Mouse (Mus musculus) liver, embryonic 11.5 days (tissue): ENCODE measurements around the gene Tbx6. TPM values are rescaled to one million over a fixed set of nuclear protein-coding genes. Genes with fewer than 3 reads are reported as not detected.

Experiments used
- ATAC-seq: fragments of 200-750 bp; cut with Nextera tagmentation; replicated peaks from 2 replicates; pipeline ENCODE4 v1.8.0; 2017; ENCODE audit warnings: moderate number of reproducible peaks, mild to moderate bottlenecking, moderate TSS enrichment, moderate library complexity; ENCODE audit not compliant: low FRiP score
- DNase-seq: peaks from one replicate; pipeline ENCODE4 v3.0.0-alpha.2; 2017; ENCODE audit warnings: low spot score
- H3K27ac ChIP-seq: fragments of 300-500 bp; sonication (generic); 2 replicates; pipeline ENCODE4 v1.5.1; 2014; ENCODE audit warnings: mild to moderate bottlenecking, low read depth, low read length, control low read depth
- H3K27me3 ChIP-seq: fragments of 300-500 bp; sonication (generic); replicated peaks from 2 replicates; pipeline ENCODE4 v1.6.1; 2014; ENCODE audit warnings: low read length, mixed read lengths; ENCODE audit not compliant: control insufficient read depth, insufficient read depth
- H3K36me3 ChIP-seq: fragments of 300-500 bp; sonication (generic); 2 replicates; pipeline ENCODE4 v1.6.1; 2014; ENCODE audit warnings: mild to moderate bottlenecking, low read length, moderate library complexity, mixed read lengths; ENCODE audit not compliant: control insufficient read depth, insufficient read depth
- H3K4me1 ChIP-seq: fragments of 300-500 bp; sonication (generic); replicated peaks from 2 replicates; pipeline ENCODE4 v1.6.1; 2014; ENCODE audit warnings: low read length, mixed read lengths; ENCODE audit not compliant: control insufficient read depth, insufficient read depth
- H3K4me2 ChIP-seq: fragments of 300-500 bp; sonication (generic); 2 replicates; pipeline ENCODE4 v1.6.1; 2014; ENCODE audit warnings: mild to moderate bottlenecking, control low read depth, moderate library complexity
- H3K4me3 ChIP-seq: fragments of 300-500 bp; sonication (generic); 2 replicates; pipeline ENCODE4 v1.5.1; 2014; ENCODE audit warnings: low read depth, low read length, control low read depth
- H3K9ac ChIP-seq: fragments of 300-500 bp; sonication (generic); 2 replicates; pipeline ENCODE4 v1.6.1; 2014; ENCODE audit warnings: low read depth, low read length, control low read depth
- H3K9me3 ChIP-seq: fragments of 300-500 bp; sonication (generic); 2 replicates; pipeline ENCODE4 v1.6.1; 2016; ENCODE audit warnings: low read length, inconsistent platforms, mixed read lengths; ENCODE audit not compliant: control insufficient read depth
- WGBS: fragments of 180-500 bp; shearing (Covaris S2); extraction: QIAGEN DNeasy Blood & Tissue Kit; methylation state at CpG from one replicate; pipeline ENCODE4 v1.1.7; 2014; 5-methylcytosine and 5-hydroxymethylcytosine counted together
- polyA plus RNA-seq: library from polyadenylated mRNA; unstranded; fragments of >200 nt; fragmentation: Nextera tagmentation; extraction: Ambion mirVana; gene quantifications from 2 replicates; pipeline ENCODE4 v1.2.1, GENCODE M21; 2014

Gene Tbx6
- polyA plus RNA-seq, 1 experiment from 2014 or later = 0.22 TPM

DNA sequence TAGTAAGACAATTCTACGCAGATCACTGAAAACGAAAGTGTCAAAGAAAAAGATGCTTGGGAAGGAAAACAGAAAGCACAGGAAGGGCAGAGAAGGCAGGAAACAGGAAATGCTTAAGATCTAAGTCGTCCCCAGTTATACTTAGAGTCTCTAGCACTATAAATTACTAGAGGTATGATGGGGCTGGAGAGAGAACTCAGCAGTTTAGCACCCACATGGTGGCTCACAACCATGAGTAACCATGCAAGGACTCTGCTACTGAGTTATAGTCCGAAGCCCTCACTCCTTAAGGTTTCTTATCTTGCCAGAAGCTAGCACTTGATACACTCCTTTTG lies 13.0 kb downstream of the Tbx6 start:
- Histone ChIP-seq H3K4me3 (no peak overlapping the region), H3K4me1 (peaks cover 55% of the 10 kb centered on the region), H3K27ac (peak overlapping the region; percentile 38; the same call in 1 of the 2 replicates), H3K9ac (0 out of 2 replicates have a peak overlapping the region, but pooled peaks have one; percentile 34), H3K36me3 (peaks cover 41% of the 10 kb centered on the region), H3K27me3 (no peaks in the 10 kb centered on the region), H3K4me2 (0 out of 2 replicates have a peak overlapping the region, but pooled peaks have one; percentile 21), H3K9me3 (no peaks in the 10 kb centered on the region)
- WGBS = 54% methylated on average over 4 of the region's 4 CpGs
- ATAC-seq = no peak
- no peak for DNase-seq

- DNase-seq = no peak
- 88% methylated on average over 16 of the region's 16 CpGs for WGBS
- Histone ChIP-seq H3K9ac (no peak overlapping the region), H3K27ac (peak overlapping the region; percentile 98), H3K4me1 (peaks cover 53% of the 10 kb centered on the region), H3K4me2 (peak overlapping the region; percentile 82), H3K27me3 (no peaks in the 10 kb centered on the region), H3K36me3 (peaks cover 30% of the 10 kb centered on the region), H3K4me3 (peak overlapping the region; percentile 97), H3K9me3 (no peaks in the 10 kb centered on the region)
- no peak for ATAC-seq
Measured at GRCm38 (mm10) chr7:126795387-126796317, 14.4 kb downstream of the Tbx6 start.

DNA sequence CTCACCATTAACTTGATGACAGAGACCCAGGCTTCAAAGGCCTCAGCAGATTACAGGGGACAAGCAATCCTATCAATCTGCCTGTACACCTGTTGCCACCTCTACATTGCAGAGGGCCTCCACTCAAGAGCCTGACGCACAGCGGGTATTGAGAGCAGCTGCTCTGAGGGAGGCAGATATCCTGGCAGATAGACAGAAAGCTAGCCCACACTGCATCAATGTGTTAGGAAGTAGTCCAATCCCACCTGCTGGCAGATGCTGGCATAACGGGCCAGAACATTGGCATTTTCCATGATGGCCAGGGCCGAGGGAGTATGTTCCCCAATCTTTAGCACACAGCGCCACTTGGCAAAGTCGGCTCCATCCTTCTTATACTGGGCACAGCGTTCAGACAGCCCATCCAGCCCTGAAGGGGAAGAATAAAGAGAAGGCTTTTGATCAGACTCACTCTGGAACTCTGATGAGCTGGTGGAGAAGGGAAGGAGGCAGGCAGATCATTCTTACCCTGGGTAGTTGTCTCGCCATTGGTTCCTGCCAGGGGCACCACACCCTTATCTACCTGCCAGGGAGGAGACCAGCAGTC lies 15.2 kb downstream of the Tbx6 start:
- peak overlapping the region; percentile 98 for H3K27ac ChIP-seq
- no peaks in the 10 kb centered on the region for H3K27me3 ChIP-seq
- H3K36me3 ChIP-seq = peaks cover 30% of the 10 kb centered on the region
- no peak for DNase-seq
- peak overlapping the region; percentile 82 for H3K4me2 ChIP-seq
- no peak for ATAC-seq
- H3K9ac ChIP-seq = peak overlapping the region; percentile 97; the same call in 1 of the 2 replicates
- H3K9me3 ChIP-seq = no peaks in the 10 kb centered on the region
- peak overlapping the region; percentile 97 for H3K4me3 ChIP-seq
- WGBS = 79% methylated on average over 8 of the region's 8 CpGs
- H3K4me1 ChIP-seq = peaks cover 51% of the 10 kb centered on the region

DNA sequence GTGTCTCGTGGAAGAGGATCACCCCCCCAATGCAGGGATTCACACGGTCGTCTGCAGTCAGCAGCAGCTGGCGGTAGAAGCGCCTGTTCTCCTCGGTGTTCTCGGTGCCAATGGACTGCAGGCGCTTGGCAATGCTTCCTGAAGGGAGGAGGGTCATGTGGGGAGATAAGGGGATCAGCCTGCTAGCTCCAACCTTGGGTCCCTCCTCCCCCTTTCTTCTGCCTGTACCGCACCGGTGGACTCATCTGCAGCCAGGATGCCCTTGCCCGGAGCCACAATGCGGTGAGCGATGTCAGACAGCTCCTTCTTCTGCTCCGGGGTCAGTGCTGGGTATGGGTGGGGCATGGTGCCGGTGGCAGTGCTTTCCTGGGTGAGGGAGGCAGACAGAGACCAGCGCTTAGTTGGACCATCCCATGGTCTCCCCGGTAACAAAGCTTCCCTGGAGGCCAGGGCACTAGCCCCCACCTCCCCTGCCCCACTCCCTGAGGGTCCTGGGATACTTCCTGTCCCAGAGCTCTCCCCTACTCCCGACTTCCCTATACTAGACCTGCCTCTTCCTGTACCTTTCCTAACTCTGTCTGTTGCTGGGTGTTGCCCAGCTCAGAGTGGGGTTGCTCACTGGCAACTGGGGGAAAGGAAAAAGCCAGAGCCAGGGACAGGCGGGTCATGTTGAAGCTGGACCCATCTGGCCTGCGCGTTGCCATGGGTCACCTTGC lies 16.3 kb downstream of the Tbx6 start, which contains the start of gene Fam57b:
Fam57b (plus strand) TSS at position 258 of the 716 bp plus-strand sequence.
- no peaks in the 10 kb centered on the region for H3K27me3 ChIP-seq
- H3K9me3 ChIP-seq = no peaks in the 10 kb centered on the region
- peaks cover 30% of the 10 kb centered on the region for H3K36me3 ChIP-seq
- H3K4me1 ChIP-seq = peaks cover 50% of the 10 kb centered on the region
- 21% methylated on average over 21 of the region's 21 CpGs for WGBS
- ATAC-seq (no peak), DNase-seq (no peak)
- H3K4me3 ChIP-seq = peak within 1 kb of the TSS; percentile 97
- H3K9ac ChIP-seq = peak within 1 kb of the TSS; percentile 97
- peak within 1 kb of the TSS; percentile 82 for H3K4me2 ChIP-seq
- peak within 1 kb of the TSS; percentile 98 for H3K27ac ChIP-seq

- Histone ChIP-seq H3K36me3 (peaks cover 30% of the 10 kb centered on the region), H3K9ac (peak overlapping the region; percentile 97), H3K27me3 (no peaks in the 10 kb centered on the region), H3K9me3 (no peaks in the 10 kb centered on the region), H3K4me2 (peak overlapping the region; percentile 82), H3K4me1 (peaks cover 50% of the 10 kb centered on the region), H3K4me3 (peak overlapping the region; percentile 97), H3K27ac (peak overlapping the region; percentile 98)
- DNase-seq (no peak), ATAC-seq (no peak)
- WGBS = 0% methylated on average over 40 of the region's 40 CpGs
Measured at GRCm38 (mm10) chr7:126798127-126799049, 17.1 kb downstream of the Tbx6 start.

DNA sequence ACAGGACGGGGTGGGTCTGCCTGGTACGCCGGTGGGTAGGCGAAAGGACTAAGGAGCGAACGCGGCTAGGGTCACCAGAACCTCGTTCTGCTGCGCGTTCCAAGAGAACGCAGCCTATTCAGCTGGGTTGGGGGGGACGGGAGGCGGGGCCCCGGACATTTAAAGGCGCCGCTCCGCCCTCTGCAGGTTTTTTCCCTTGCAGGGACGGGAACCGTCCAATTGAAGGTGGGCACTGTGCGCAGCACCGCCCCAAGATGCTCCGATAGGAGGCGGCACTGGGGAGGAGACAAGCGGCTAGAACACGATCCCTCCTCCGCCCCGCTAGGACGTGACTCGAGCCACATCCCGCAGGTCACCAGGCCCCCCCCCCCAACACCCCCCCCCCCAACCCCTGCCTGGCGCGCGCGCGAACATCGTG lies 17.8 kb downstream of the Tbx6 start:
- Histone ChIP-seq H3K4me2 (peak overlapping the region; percentile 82), H3K4me1 (peaks cover 49% of the 10 kb centered on the region), H3K9me3 (no peaks in the 10 kb centered on the region), H3K36me3 (peaks cover 30% of the 10 kb centered on the region), H3K27me3 (no peaks in the 10 kb centered on the region), H3K9ac (peak overlapping the region; percentile 97), H3K4me3 (peak overlapping the region; percentile 97), H3K27ac (peak overlapping the region; percentile 98)
- ATAC-seq (peak; percentile 93), DNase-seq (peak; percentile 93)
- WGBS = under 1% methylated on average over 36 of the region's 36 CpGs

- Histone ChIP-seq H3K27ac (peak overlapping the region; percentile 95), H3K4me3 (peak overlapping the region; percentile 97), H3K9me3 (no peaks in the 10 kb centered on the region), H3K4me2 (peak overlapping the region; percentile 82), H3K27me3 (no peaks in the 10 kb centered on the region), H3K9ac (peak overlapping the region; percentile 84), H3K4me1 (peaks cover 44% of the 10 kb centered on the region), H3K36me3 (peaks cover 28% of the 10 kb centered on the region)
- peak; percentile 76 for ATAC-seq
- WGBS = 2% methylated on average over 38 of the region's 38 CpGs
- peak; percentile 83 for DNase-seq
Measured at GRCm38 (mm10) chr7:126799468-126800268, 18.4 kb downstream of the Tbx6 start.
